Mouse (Mus musculus): Measurements from ENCODE around the gene Btn2a2.

The Btn2a2 gene

GRCm38 (mm10) chr13:23430734-23431133 lies 57.9 kb downstream of the Btn2a2 start:
- in situ Hi-C loops (cut with MboI, MseI): loop anchor here (5.0 to 10.0 kb wide), 2 partner anchors 162 to 324 kb away; partner anchors contain the start of genes Hist1h2ab, Hist1h3b and Hist1h4b

- in situ Hi-C loops (cut with MboI, MseI): loop anchor here (5.0 to 10.0 kb wide), 3 partner anchors 162 to 1403 kb away; partner anchors contain the start of genes Hist1h2ab, Hist1h3b and Hist1h4b
Observed at GRCm38 (mm10) chr13:23429771-23430380, 58.8 kb downstream of the Btn2a2 start.

GRCm38 (mm10) chr13:23428166-23428993 lies 60.3 kb downstream of the Btn2a2 start:
- in situ Hi-C loops (cut with MboI, MseI): loop anchor here (5.0 kb wide), 1 partner anchor 1401 kb away; no protein-coding TSS in a partner anchor

All from T-helper 1 cell (primary cell).